Mouse (Mus musculus) granulocyte monocyte progenitor cell, adult 5-6 weeks (primary cell): Measurements from ENCODE around the gene Svs1. TPM values are rescaled to one million over a fixed set of nuclear protein-coding genes. Genes with fewer than 3 reads are reported as not detected.
"Not testable (repeated sequence)": the region's sequence is repeated elsewhere in the genome, so short reads cannot be mapped to it uniquely, and the experiment has no call there.

ENCODE experiments used
- ATAC-seq: replicated peaks from 2 replicates; pipeline ENCODE4 v1.8.0; 2016; ENCODE audit warnings: mild to moderate bottlenecking, moderate TSS enrichment, inconsistent platforms; ENCODE audit not compliant: poor library complexity, severe bottlenecking
- total RNA-seq, 2 experiments: library from RNA; stranded (forward) in 1 of 2; stranded (reverse) in 1 of 2; fragments of 200-712, 200-1000 nt in 1 of 2; fragments of >200 nt in 1 of 2; fragmentation: Nextera tagmentation in 1 of 2; gene quantifications; 2 replicates each; pipeline ENCODE4 v1.2.3; 2014 to 2017

Gene Svs1
- total RNA-seq (2014; fragmentation: Nextera tagmentation) (not detected in 2 replicates), total RNA-seq (2017) (not detected in 2 replicates)

DNA sequence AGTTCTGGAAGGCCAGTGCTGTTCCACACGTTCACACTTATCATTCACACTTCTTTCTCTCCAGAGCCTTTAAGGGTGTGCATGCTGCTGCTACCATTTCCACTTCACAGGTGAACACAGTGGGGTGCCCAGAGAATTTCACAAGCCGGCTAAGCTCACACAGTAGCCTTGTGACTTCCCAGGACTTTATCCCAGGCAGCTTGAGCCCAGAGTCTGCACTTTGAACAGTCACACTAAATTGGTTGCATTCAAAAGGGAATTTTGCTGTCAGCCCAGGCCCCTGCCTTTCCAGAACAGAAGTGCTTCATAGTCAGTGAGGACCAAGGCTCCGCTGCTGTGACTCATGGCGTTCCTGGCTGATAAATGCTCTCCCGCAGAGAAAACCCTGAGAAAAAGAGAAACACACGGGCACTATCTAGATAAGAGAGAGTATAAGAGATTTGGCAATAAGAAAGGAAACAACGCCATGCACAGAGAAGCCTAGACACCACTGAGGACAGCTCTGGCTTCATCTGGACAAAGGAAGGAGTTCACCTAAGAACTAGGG, at the start of gene Svs1:
Svs1 (plus strand) TSS at position 418 of the 547 bp plus-strand sequence.
- ATAC-seq = no peak

DNA sequence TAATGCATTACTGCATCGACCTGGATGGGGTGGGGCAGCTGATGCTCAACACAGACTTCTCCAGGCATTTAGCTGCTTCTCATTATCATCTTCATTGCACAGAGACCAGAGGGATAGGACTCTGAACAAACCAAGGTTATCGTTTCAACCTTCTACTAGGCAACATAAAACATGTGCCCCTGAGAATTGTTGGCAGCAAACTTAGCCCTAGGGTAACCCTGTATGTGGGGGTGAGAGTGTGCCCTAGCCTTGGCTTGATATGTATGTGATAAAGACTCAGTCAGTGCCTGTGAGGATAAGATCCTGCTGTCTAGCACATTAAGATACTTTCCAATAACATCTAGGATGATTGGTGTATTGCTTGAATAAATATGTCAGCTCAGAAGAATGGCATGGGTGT, 37.1 kb upstream of the Svs1 start:
- ATAC-seq = no peak

DNA sequence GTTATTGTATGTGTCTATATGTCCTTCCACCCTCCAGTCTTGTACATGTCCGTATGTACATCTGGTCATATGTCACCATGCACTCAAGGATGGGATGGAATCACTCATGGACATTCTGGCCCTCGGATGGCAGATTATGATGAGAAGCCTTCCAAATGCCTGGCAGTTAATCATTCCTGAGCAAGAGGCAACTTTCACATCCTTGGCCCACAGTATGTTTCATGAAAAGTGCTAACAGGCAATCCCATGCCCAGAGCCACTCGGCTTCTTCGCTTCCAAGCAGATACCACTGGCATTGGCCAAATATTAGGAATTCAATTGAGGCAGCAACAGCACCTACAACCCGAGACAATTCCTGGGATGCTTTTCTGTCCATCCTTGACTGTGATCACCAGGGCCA, 36.0 kb upstream of the Svs1 start:
- ATAC-seq = no peak

DNA sequence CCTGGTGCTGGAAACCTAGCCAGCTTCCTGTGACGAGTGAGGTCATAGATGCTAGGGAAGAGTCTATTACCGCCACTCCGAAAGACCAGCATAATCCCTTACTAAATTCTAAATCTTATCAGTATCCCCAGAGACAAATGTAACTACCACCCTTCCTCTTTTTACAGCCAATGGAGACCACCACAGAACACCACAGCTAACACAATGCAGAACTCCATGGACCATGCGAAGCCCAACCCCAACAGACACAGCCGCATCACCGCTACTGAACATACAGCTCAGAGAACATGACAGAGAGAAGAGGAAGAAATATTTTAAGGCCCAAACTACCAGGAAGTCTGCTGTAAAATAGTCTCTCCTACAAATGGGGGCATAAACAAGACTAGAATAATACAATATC, 35.0 kb upstream of the Svs1 start:
- peak; percentile 81 for ATAC-seq

DNA sequence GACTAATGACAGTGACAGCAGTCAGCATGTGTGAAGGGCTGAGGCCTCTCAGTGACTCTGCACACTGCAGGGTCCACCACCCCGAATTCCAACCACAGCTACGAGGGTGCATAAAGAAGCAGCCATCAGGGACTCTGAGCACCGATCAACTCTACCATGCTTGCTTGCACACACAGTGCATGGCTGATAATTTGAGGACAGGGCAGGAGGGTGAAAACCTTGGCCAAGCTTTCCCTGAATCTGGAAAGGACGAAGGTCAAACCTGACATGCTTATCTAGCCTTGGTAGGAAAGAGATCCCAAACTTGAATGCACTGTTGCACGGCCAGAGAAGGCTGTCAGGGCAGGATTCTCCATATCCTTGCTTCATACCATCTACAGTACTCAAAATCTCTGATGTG, 33.4 kb upstream of the Svs1 start:
- ATAC-seq = no peak

DNA sequence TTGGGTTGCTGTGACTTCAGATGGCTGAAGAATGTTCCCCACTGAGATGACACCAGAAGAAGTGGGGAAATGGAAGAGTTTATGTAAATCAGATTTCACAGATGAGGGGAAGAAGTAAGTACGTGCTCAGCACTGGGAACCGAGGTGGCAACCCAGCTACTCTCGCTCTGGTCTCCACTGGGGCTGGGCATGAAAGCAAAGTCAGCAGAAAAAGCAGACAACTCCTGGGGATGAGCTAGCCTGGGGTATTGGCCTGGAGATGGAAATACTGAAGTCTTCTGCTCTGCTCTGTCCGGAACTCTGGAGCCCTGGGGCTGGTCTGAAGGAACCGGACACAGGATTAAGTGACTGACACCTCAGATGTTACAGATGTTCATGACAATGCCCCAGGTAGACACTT, 32.5 kb upstream of the Svs1 start:
- no peak for ATAC-seq

DNA sequence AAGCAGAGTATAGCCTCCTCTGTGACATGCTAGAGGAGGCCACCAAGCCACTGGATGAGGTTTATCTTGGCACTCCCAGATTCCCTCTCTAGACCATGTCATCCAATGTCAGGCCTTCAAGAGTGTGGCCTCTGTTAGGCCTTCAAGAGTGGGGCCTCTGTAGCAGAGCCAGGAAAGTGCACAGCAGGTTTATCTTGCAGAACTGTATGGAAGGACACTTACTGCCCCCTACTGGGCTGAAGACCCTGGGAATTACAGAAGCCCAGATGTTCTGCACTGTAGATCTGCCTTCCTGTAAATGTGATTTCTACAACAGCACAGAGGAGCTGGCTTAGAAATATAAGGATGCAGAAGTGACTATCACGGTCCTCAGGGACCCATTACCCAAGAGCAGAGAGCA, 31.7 kb upstream of the Svs1 start:
- peak; percentile 18; the same call in 1 of the 2 replicates for ATAC-seq

DNA sequence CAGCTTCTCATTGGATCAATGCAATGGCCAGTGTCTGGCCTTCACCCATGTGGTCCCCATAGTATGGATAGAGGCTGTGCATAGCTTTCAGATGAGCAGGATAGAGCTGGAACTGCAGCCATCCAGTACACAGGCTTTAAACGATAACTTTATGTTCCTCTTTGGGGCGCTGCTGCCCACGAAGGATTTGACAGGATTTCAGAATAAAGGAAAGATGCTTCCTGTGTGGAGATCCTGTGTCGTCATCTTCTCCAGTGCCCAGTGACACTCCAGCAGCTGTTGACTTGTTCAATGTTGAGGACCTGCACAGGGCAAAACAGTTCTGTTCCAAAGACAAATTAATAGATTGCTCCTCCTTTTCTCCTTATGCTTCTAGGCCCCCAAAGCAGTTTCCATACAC, 29.9 kb upstream of the Svs1 start:
- ATAC-seq = peak; percentile 68

DNA sequence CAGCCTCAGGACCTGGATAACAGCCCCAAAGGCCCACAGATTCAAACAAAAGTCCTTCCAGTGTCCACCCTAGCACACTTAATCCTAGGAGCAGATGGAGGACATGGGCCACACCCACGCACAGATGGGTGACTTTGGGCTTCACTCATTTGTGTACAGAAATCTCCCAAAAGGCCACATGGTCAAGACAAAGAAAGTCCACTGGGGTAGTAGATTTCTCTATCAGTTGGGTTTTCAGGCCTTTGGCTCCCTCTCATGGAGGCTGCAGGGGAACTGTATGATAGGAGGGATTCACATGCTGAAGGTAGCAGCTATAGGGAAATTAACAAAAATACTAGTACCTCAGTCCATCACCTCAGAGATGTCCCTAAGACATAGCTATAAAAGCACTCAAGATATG, 28.6 kb upstream of the Svs1 start:
- ATAC-seq = no peak

DNA sequence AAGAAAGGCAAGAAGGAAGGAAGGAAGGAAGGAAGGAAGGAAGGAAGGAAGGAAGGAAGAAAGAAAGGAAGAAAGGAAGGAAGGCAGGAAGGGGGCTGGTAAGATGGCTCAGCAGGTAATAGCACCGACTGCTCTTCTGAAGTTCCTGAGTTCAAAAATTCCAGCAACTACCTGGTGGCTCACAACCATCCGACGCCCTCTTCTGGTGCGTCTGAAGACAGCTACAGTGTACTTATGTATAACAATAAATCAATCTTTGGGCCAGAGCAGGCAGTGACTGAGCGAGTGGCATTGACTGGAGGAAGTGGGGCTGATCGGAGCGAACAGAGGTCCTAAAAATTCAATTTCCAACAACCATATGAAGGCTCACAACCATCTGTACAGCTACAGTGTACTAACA, 27.5 kb upstream of the Svs1 start:
- not testable (repeated sequence) for ATAC-seq

DNA sequence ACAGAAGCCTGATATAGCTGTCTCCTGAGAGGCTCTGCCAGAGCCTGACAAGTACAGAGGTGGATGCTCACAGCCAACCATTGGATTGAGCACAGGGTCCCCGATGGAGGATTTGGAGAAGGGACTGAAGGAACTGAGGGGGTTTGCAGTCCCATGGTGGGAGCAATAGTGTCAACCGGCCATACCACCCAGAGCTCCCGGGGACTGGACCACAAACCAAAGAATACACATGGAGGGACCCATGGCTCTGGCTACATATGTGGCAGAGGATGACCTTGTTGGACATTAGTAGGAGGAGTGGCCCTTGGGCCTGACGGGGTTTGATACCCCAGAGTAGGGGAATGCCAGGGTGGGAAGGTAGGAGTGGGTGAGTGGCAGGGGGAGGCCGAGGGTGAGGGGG, 20.0 kb upstream of the Svs1 start:
- not testable (repeated sequence) for ATAC-seq

DNA sequence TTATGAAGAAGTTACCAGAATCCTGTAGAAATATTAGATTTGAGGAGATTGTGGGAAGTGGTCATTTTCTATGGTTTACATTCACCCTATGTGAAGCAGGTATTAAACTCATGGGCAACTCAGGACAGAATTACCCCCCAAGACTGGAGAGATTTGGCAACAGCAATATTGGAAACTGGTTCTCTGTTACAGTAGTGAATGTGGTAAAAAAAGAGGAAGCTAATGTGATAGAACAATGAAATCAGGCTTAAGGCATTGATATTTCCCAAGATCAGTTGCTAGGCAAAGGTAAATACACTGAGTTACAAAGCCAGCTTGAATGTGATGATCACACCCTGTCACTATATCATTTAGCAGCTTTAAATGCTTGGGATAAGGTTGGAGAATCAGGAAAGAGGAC, 18.8 kb upstream of the Svs1 start:
- ATAC-seq = peak; percentile 98

DNA sequence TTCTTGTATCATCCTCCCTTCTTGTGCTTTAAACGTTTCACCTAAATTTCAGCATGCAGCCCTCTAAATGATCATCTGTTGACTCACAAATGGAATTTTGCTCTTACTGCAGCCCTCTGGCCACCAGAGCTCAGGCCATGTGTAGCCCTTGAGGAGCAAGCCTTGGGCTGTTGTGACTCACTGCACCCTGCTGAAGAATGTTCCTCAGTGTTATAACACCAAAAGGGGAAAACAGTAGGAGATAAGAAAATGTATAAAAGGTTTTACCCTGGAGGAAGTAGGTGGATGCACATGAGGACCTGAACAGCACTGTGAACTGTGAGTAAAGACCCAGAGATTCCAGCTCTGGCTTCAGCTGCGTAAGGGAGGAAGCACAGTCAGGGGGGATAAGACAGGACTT, 12.0 kb upstream of the Svs1 start, which contains the start of gene Doxl2:
Doxl2 (plus strand) TSS at position 301 of the 400 bp plus-strand sequence.
- no peak for ATAC-seq

DNA sequence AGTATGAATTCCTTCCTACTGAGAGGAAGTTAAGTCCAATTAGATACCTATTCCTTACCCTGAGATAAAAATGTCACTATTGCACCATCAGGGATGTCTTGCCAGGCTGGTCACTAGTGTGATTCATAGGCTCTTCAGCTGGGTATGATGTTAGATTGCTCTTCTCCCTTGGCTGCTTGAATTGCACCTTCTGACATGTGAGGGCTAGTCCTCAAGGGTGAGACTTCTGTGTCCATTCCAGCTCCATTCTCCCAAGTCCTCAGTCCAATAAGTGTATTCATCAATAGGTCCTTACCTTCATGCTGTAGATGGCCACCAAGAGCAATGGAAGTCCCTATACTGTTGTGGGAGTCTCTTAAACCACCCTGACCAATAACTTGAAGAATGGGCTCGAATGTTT, 7.0 kb upstream of the Svs1 start:
- no peak for ATAC-seq

DNA sequence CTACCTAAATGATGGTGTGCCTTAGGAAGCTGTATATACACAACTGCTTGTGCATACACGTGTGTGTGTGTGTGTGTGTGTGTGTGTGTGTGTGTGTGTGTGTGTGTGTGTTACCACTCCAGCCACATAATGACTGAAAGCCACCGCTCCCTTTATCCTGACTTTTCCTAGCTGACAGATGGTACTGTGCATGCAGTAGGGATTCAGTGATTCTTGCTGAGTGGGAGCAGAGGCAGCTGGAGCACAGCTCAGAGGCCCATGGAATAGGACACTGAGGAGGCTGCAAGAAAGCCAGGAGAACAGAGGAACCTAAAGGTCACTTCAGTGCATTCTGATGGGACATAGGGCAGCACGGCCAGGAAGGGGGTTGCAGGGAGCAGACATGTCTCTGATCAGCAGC, 4.4 kb upstream of the Svs1 start:
- ATAC-seq = no peak

DNA sequence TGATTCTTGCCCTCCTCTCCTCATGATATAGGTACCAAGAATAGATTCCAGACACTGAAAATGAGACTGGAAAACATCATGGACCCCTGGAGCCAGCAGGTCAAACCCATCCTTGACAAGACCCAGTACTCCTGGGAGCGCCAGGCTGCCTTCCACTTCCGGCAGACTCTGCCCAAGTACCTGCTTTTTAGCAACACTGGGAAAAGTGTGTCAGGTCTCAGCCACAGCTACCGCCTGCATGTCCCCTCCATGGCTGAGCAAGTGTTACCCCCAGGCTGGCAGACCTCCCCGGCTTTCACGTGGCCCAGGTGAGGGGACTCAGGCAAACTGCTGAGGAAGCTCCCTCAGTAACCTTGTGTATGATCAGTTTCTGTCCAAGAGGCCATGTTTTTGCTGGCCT, 3.3 kb downstream of the Svs1 start:
- no peak for ATAC-seq

DNA sequence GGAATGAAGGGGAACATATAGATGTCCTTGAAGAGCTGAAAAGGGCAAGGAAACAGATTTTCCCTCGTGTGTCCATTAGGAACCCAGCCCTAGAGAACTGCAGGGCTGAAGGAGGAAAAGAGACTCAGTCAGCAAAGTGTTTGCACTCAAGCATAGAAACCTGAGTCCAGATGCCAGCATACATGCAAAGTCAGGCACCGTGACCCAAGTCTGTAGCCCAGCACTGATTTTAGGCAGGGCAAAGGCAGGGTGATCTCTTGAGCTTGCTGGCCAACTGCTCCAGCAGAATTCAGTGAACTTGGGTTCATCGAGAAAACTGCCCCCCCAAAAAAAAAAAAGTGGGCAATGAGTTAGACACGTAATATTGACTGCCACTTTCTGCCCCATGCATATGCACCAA, 5.3 kb downstream of the Svs1 start:
- ATAC-seq = no peak

DNA sequence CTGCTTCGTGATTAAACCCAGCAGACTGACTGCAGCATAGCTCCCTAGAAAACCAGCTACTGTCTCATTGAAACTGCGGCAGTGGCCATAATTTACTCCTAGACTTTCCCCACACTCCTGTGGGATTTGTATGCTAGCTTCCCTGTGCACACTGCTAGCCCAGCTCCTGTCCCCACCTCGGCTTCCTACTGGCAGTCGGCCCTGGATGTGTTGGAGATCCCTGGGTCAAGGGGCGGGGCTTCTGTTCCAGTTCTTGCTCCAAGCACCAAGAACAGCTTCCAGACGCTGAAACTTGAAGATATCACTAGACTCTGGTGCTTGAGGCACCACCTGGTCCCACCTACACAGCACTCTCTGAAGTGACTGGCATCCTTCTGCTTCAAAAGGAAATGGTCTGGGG, 11.5 kb downstream of the Svs1 start:
- ATAC-seq = no peak

DNA sequence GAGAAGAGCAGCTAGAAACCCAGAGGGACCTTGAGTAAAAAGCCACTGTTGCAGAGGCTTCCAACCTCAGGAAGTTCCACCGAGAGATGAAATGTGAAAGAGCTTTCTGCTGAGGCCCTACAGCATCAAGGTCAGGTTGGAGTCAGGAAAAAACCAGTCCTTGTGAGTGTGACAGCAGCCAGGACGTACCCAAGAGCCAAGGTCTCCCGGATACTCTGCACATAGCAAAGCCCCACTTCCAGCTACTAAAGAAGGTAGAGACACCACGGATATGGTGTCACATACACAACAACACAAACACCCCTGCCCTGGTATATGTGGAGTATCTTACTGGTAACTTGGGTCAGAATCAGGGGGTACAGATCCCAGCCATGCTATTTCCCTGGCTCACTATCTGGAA, 12.1 kb downstream of the Svs1 start:
- no peak for ATAC-seq

DNA sequence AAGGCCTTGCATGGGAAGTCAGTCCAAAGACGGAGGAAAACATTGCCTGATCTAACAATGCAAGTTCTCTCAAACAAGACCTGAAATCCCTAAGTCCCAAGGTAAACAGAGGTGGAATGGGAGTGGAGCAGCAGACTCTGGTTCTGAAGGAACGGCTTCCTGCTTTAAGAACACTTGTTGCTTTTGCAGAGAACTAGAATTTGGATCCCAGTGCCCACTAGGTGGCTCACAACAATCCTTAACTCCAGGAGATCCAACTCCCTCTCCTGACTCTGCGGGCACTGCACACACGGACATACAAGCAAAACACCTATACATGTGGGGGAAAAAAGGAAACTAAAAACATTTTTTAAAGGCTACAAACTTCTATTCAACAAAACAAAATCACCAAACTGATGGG, 16.7 kb downstream of the Svs1 start:
- no peak for ATAC-seq

DNA sequence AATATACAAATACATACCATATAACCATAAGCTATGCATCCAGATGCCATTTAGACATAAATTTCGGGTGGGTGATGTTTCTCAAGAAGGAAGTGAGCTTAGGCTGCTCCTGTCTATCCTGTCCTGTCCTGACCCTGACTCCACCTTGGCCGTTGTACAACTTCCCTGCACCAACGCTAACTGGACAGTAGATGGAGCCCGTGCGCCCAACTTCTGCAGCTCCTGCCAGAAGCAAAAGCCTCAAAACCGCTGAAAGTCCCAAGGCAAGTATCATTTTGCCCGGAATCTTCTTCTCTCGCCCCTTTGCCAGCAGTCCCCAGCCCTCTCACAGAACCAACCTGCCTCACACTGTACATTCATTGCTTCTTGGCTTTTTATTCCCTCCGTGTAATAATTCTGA, 21.3 kb downstream of the Svs1 start:
- ATAC-seq = peak; percentile 97

DNA sequence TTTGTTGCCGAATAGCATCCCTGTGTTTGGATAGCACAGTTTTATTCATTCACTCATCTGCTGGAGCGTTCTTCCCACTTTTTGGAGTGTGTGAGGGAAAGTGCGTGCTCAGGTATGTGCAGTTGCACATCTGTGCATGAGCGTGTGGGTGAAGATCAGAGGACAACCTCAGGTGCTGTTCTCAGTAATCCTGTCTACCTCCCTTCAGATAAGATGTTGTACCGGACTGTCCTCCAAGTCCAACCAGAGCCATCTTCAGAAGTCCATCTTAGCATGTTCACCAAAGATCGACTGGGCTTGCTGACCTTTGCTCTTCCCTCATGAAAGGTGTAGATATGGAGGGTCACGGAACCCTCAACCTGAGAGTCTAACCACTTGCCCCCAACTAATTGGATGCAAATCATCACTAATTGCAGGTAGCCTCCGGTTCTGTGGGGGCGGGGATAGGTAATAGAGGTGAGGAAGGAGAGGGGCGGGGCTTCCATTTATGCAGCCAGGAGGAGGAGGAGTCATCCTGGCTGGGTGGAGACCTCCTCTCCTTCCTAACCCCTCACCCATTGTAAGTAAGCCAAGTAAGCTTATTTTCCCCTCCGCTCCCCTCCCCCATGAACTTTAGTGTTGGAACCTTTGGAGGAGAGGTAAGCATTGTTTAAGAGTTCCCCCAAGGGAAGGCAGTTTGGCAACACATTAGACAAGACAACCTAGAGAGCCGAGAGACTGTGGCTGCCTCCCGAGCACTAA, 21.9 kb downstream of the Svs1 start:
- no peak for ATAC-seq
